Mouse (Mus musculus): ENCODE data around the gene Grip1.

Grip1 gene

DNA sequence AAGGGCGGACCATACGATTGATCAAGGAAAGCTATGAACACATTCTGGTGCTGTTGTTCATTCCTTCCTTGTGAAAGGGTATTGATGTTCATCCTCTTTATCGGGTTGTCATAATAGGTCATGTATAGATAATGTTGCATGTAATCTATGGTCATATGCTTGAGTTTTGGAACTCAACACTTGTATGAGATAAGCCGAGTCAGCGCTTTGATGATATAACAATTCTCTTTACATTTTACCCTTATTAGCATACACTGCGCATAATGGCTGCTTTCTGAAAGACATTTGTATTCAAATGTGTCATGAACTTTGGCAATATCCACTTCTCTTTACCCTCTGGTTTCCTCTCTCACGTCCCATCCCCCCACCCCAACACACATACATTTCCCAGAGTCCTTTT, 111.2 kb downstream of the Grip1 start:
- DNase-seq (ENCODE audit: low spot score in 2 of 2) = no peak

GRCm38 (mm10) chr10:119573134-119573533, 119.5 kb downstream of the Grip1 start:
- DNase-seq (ENCODE audit: low spot score in 2 of 2) = no peak

- DNase-seq (ENCODE audit: low spot score in 2 of 2) = no peak
Observed at GRCm38 (mm10) chr10:119575780-119576179, 122.2 kb downstream of the Grip1 start.

- no peak for DNase-seq (ENCODE audit: low spot score in 2 of 2)
Observed at GRCm38 (mm10) chr10:119580024-119580423, 126.4 kb downstream of the Grip1 start.

- DNase-seq (ENCODE audit: low spot score in 2 of 2) = no peak
Observed at GRCm38 (mm10) chr10:119584666-119585065, 131.0 kb downstream of the Grip1 start.

- no peak for DNase-seq (ENCODE audit: low spot score in 2 of 2)
Observed at GRCm38 (mm10) chr10:119586976-119587375, 133.3 kb downstream of the Grip1 start.

DNA sequence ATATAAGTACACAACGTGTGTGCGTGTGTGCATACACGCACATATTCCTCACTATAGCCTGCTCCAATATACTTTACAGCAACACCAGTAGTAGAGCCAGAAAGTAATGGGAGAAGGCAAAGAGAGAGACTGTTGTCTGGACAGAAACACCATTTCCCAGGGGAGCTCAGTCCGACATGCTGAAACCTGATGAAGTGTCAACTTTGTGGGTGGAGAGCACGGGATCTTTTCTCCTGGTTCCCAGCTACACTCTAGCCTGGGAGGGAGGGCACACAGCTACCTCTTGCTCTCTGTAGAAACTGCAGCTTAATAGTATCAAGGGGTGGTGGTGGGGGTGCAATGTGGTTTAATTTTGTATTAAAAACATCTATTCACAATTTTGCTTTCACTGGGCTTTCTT, 143.2 kb downstream of the Grip1 start:
- DNase-seq (ENCODE audit: low spot score in 2 of 2) = no peak

GRCm38 (mm10) chr10:119607501-119607900, 153.9 kb downstream of the Grip1 start:
- no peak for DNase-seq (ENCODE audit: low spot score in 2 of 2)

DNA sequence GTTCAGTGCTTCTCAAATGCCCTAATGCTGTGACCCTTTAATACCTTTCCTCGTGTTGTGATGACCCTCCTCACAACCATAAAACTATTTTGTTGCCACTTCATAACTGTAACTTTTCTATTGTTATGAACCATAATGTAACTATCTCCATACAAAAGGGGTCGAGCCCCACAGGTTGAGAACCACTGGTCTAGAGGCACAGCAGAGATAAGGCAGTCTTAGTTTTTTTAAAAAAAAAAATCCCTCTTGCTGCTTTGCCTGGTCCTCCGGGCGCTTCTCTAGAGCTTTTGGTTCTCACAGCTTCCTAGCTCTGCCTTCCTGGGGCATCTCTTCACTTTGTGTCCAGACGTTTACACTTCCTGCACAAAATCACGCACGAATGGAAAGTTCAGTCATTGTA, 155.4 kb downstream of the Grip1 start:
- no peak for DNase-seq (ENCODE audit: low spot score in 2 of 2)

- DNase-seq (ENCODE audit: low spot score in 2 of 2) = peak in 1 of 2 experiments; percentile 23
Observed at GRCm38 (mm10) chr10:119610279-119610895, 156.8 kb downstream of the Grip1 start.

- DNase-seq (ENCODE audit: low spot score in 2 of 2) = no peak
Observed at GRCm38 (mm10) chr10:119612034-119612433, 158.4 kb downstream of the Grip1 start.

- DNase-seq (ENCODE audit: low spot score in 2 of 2) = no peak
Observed at GRCm38 (mm10) chr10:119614726-119615125, 161.1 kb downstream of the Grip1 start.

DNA sequence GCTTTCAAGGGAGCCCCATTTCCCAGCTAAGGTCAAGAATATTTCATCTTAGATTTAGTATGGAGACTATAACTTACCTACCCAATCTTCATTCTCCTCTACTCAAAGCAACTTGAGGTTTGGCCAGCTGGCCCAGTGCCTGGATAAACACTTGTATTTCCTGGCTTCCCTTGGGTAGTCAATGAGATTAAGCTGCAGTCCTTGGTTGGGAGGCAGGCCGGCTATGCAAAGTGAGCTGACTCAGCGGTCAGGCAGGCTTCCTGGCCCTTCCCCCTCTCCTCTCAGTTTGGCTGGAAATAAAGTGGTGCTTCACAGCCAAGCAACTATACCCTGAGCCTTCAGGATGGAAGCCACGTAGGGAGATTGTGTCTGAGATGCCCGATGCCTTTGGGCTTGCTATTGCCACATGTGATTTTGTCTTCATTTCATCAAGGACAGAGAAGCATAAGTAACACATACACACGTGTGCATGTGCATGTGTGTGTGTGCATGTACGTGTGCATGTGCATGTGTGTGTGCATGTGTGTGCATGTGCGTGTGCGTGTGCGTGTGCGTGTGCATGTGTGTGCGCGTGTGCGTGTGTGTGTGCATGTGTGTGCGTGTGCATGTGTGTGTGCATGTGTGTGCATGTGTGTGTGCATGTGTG, 161.7 kb downstream of the Grip1 start:
- peak; percentile 44 to 50 for DNase-seq (ENCODE audit: low spot score in 2 of 2)

- DNase-seq (ENCODE audit: low spot score in 2 of 2) = no peak
Observed at GRCm38 (mm10) chr10:119616078-119616477, 162.4 kb downstream of the Grip1 start.

DNA sequence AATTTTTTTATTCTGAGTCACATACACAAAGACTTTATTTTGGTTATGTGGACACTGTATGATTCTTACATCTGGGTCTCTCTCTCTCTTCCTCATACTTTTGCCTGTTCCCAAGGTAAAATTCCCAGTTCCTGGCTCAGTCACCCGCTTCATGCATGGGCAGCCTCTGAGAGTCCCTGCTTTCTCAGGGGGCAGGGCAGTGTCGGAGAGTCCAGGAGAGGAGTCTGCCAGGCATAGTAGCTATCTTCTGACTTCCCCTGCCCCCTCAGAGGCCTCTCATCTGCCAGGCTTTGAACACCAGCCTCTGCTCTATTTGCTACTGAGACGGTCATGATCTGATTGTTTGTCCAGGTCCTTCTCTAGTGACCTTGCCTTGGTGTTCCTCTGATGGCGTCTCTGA, 175.0 kb downstream of the Grip1 start:
- no peak for DNase-seq (ENCODE audit: low spot score in 2 of 2)

DNA sequence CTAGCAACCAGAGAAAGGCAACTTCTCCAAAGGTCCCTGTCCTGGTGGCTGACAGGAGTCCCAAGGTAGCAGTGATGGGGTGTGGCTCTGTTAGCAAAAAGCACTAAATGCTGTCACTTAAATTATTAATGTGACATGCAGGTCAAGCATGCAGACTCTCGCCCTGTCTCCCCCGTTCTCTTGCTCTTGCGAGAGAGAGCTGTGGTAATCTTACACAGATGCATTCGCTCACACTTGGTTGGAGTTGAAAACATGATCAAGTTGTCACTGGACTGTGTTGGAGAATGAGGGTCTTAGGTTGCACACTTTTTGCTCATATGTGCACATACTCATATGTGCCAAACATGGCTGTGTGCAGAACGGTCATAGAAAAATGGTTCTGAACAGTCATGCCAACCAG, 176.8 kb downstream of the Grip1 start:
- no peak for DNase-seq (ENCODE audit: low spot score in 2 of 2)

- DNase-seq (ENCODE audit: low spot score in 2 of 2) = no peak
Observed at GRCm38 (mm10) chr10:119631966-119632365, 178.3 kb downstream of the Grip1 start.

GRCm38 (mm10) chr10:119634544-119634943, 180.9 kb downstream of the Grip1 start:
- DNase-seq (ENCODE audit: low spot score in 2 of 2) = no peak

GRCm38 (mm10) chr10:119640534-119640933, 186.9 kb downstream of the Grip1 start:
- no peak for DNase-seq (ENCODE audit: low spot score in 2 of 2)

DNA sequence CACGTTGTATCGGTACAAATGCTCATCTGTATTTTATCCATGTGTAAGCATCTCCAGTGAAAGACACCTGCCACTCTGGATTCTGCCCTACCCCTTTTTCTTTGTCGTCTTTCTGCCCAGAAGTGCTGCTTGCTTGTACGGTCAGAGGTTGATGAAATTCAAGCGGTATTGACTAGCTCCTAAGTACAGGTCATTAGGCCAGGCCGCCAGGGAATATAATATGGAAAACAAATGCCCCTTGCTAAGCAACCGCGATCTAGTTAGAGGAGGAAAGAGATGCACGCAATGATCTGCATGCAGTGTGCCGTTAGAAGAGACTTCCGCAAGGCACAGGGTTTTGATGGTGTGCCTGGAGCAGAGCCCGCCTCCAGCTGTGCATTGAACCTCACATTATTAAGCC, 187.4 kb downstream of the Grip1 start:
- DNase-seq (ENCODE audit: low spot score in 2 of 2) = no peak

- no peak for DNase-seq (ENCODE audit: low spot score in 2 of 2)
Observed at GRCm38 (mm10) chr10:119644289-119644688, 190.7 kb downstream of the Grip1 start.

- DNase-seq (ENCODE audit: low spot score in 2 of 2) = peak; percentile 54 to 78
Observed at GRCm38 (mm10) chr10:119646500-119647439, 193.1 kb downstream of the Grip1 start.
